Mouse (Mus musculus): ENCODE measurements around the gene Atp8b3. TPM values are rescaled to one million over a fixed set of nuclear protein-coding genes. Genes with fewer than 3 reads are reported as not detected.

Atp8b3 gene
- not detected in 2 replicates for total RNA-seq (2015; ENCODE audit: low replicate concordance)
- total RNA-seq (2017; ENCODE audit: low replicate concordance): 0.43 TPM in 1 of 2 replicates, not detected in the other

GRCm38 (mm10) chr10:80538710-80539394, at the start of gene Atp8b3:
TSS of gene Atp8b3 (minus strand) at chr10:80539124.
- peak; percentile 73 for ATAC-seq (replicated peaks; ENCODE audit: low FRiP score, poor library complexity, severe bottlenecking)

- no peak for ATAC-seq (replicated peaks; ENCODE audit: low FRiP score, poor library complexity, severe bottlenecking)
Measured at GRCm38 (mm10) chr10:80587305-80587657, 48.4 kb upstream of the Atp8b3 start.

- ATAC-seq (replicated peaks; ENCODE audit: low FRiP score, poor library complexity, severe bottlenecking): no peak
Measured at GRCm38 (mm10) chr10:80586407-80587304, 47.7 kb upstream of the Atp8b3 start.

- no peak for ATAC-seq (replicated peaks; ENCODE audit: low FRiP score, poor library complexity, severe bottlenecking)
Measured at GRCm38 (mm10) chr10:80585581-80585980, 46.7 kb upstream of the Atp8b3 start.

GRCm38 (mm10) chr10:80584642-80585552, 46.0 kb upstream of the Atp8b3 start:
- no peak for ATAC-seq (replicated peaks; ENCODE audit: low FRiP score, poor library complexity, severe bottlenecking)

- ATAC-seq (replicated peaks; ENCODE audit: low FRiP score, poor library complexity, severe bottlenecking): no peak
Measured at GRCm38 (mm10) chr10:80584045-80584488, 45.1 kb upstream of the Atp8b3 start.

- ATAC-seq (replicated peaks; ENCODE audit: low FRiP score, poor library complexity, severe bottlenecking): no peak
Measured at GRCm38 (mm10) chr10:80583047-80583446, 44.1 kb upstream of the Atp8b3 start.

- peak; percentile 60 for ATAC-seq (replicated peaks; ENCODE audit: low FRiP score, poor library complexity, severe bottlenecking)
Measured at GRCm38 (mm10) chr10:80578911-80579310, 40.0 kb upstream of the Atp8b3 start.

- peak; percentile 66 for ATAC-seq (replicated peaks; ENCODE audit: low FRiP score, poor library complexity, severe bottlenecking)
Measured at GRCm38 (mm10) chr10:80578131-80578750, 39.3 kb upstream of the Atp8b3 start.

GRCm38 (mm10) chr10:80577195-80578130, 38.5 kb upstream of the Atp8b3 start, which contains the start of gene Klf16:
TSS of gene Klf16 (minus strand) at chr10:80577321.
- ATAC-seq (replicated peaks; ENCODE audit: low FRiP score, poor library complexity, severe bottlenecking): peak; percentile 63

- no peak for ATAC-seq (replicated peaks; ENCODE audit: low FRiP score, poor library complexity, severe bottlenecking)
Measured at GRCm38 (mm10) chr10:80576351-80577194, 37.6 kb upstream of the Atp8b3 start.

- ATAC-seq (replicated peaks; ENCODE audit: low FRiP score, poor library complexity, severe bottlenecking): no peak
Measured at GRCm38 (mm10) chr10:80575925-80576324, 37.0 kb upstream of the Atp8b3 start.

GRCm38 (mm10) chr10:80574896-80575295, 36.0 kb upstream of the Atp8b3 start:
- ATAC-seq (replicated peaks; ENCODE audit: low FRiP score, poor library complexity, severe bottlenecking): no peak

GRCm38 (mm10) chr10:80573944-80574343, 35.0 kb upstream of the Atp8b3 start:
- no peak for ATAC-seq (replicated peaks; ENCODE audit: low FRiP score, poor library complexity, severe bottlenecking)

GRCm38 (mm10) chr10:80572477-80572876, 33.6 kb upstream of the Atp8b3 start:
- peak; percentile 33 for ATAC-seq (replicated peaks; ENCODE audit: low FRiP score, poor library complexity, severe bottlenecking)

GRCm38 (mm10) chr10:80570871-80571836, 32.2 kb upstream of the Atp8b3 start:
- ATAC-seq (replicated peaks; ENCODE audit: low FRiP score, poor library complexity, severe bottlenecking): peak; percentile 32
